Mouse (Mus musculus) heart, adult 9 months (tissue): ENCODE measurements around the gene Ap3s2.

Experiments used
- DNase-seq, 2 experiments: peaks; one replicate each; pipeline ENCODE4 v3.0.0; 2022; ENCODE audit warnings: low spot score in 2 of 2

The Ap3s2 gene

DNA sequence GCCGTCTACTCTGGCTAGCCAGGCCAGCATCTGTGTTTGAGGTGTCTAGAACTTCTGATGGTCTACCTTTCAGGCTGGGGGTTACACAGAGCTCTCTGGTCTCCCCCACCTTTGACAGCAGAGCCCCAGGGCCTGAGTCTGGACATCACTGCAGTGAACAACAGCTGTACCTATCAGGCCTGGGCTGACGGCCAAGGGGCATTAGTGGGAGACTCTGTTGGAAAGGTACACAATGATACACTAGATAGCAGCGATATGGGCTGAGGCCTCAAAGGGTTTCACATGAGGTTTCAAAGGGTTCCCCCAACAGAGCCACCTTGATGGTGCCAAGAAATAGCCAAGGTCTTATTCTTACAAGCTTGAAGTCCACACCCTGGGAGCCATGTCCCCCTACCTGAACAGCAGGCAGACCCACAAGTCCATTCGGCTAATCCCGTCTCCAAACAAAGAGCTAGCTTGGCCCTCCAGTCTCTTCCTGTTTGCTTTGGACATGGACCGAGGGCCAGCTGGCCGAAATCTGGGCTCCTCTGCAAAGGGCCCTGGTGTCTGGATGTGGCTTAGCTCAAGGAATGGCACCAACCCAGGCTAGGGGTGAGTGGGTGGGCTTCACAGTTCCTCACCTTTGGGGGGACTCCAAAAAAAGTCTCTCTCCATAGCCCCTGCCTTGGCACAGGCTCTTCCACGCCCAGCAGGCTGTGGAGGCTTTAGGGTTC is 76.2 kb downstream of the Ap3s2 start:
- peak; percentile 68 to 69 for DNase-seq

DNA sequence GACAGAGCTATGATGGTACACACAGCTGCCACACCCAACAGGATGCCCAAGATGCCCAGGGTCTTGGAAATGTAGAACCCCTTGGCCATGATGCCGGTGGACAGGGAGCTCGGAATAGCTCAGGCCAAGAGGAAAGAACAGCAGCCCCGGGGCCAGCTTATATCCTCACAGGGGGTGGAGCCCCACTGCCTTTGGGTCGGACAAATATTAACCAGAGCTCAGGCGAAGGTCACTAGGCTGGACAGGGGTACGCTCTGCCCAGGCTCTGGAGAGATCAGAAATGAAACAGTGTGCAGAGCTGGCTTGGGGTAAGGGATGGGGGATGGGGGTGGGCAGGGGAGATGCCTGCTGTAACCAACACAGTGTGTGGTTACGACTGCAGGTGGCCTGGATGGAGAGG is 78.3 kb downstream of the Ap3s2 start:
- DNase-seq = no peak

- DNase-seq = no peak
Observed at GRCm38 (mm10) chr7:79837247-79837646, 83.2 kb downstream of the Ap3s2 start.

GRCm38 (mm10) chr7:79835196-79835595 is 85.3 kb downstream of the Ap3s2 start:
- DNase-seq = no peak

DNA sequence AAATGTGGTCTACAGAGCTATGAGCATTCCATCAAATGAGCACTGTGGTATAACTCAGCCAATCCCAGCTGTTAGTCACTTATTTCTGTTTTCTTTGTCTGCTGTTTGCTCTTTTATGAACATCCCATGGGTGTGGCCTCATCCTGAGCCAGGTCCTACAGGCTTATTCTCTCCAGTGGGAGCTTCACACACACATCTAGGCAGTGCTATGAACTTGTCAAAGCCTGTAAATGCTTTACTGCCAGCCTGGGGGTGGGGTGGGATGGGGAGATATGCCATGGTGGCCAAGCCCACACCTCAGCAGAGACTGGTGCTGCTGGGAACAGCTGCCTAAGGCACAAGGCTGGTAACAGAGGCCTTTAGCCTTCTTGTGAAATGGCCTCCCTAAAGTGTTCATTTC is 87.5 kb downstream of the Ap3s2 start:
- DNase-seq = no peak

- DNase-seq = peak; percentile 44 to 63
Observed at GRCm38 (mm10) chr7:79831585-79831984, 88.9 kb downstream of the Ap3s2 start.

GRCm38 (mm10) chr7:79831145-79831544 is 89.3 kb downstream of the Ap3s2 start:
- DNase-seq = peak in 1 of 2 experiments; percentile 23

- DNase-seq = no peak
Observed at GRCm38 (mm10) chr7:79828341-79828740, 92.1 kb downstream of the Ap3s2 start.
